Mouse (Mus musculus) liver, postnatal 0 days (tissue): ENCODE results near the gene Rad9b.

Experiments used
- CTCF ChIP-seq: sonication (generic); IDR thresholded peaks from 2 replicates; pipeline ENCODE4 v1.5.1; 2016; ENCODE audit warnings: antibody characterized with exemption, low read depth
- EP300 ChIP-seq: IDR thresholded peaks from 2 replicates; pipeline ENCODE4 v1.6.1; 2016; ENCODE audit warnings: antibody characterized with exemption, low read depth, mild to moderate bottlenecking

DNA sequence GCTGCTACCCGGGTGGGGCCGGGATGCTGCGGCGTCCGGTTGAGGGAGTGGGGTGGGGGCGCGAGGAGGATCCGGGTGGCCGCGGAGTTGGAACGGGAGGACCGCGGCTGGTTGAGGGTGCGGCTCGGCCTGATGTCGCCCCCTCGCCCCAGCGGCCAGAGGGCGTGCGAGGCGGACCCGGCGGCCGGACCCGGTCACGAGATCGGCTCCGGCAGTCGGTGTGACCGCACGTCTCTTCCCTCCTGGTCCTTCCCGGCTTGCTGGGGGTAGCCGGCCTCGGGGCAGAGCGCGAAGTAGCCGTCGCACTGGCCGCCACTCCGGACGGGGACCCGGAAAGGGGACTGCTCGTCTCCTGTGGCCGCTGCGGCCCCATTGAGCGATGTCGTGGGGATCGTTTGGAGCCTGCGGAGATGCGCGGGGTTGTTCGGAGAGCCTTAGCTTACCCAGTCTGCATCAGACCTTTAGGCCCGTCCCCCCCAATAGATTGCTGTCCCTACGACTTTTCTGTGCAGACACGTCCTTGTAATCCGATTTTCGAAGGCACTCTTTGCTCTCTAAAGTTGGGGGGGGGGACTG lies 547 bp upstream of the Rad9b start:
- TF ChIP-seq CTCF (peak; percentile 24; the same call in 1 of the 2 replicates), EP300 (no peak)
